Mouse (Mus musculus) lung, adult 2 months (tissue): ENCODE results near the gene Tarbp1.

Experiments used
- CTCF ChIP-seq: fragments of 200-500 bp; IDR thresholded peaks from 2 replicates; pipeline ENCODE4 v1.5.1; 2011; ENCODE audit warnings: mild to moderate bottlenecking, low read length, control low read depth; ENCODE audit not compliant: insufficient read depth
- POLR2A ChIP-seq: fragments of 200-500 bp; IDR thresholded peaks from 2 replicates; pipeline ENCODE4 v1.6.1; 2011; ENCODE audit warnings: low read depth, mild to moderate bottlenecking, control low read depth, low read length, borderline replicate concordance; ENCODE audit errors: extremely low read depth

DNA sequence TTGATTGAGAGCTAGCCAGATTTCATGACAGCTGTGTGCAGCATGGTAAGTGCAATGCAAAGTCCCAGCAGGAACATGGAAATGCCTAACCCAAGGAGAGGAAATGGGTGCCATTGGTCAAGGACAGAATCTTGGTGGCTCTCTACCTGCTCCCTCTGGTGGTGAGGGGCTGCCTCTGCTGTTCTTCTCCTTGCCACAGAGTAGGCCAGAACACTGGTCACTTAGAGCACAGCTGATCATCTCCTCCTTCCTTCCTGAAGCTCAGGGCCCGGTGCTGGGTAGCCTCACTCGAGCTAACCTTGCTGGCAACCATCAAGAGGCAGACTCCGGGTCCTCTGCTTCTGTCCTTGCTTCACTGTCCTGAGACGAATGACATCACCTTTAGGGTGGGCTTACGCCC, 92.1 kb downstream of the Tarbp1 start:
- TF ChIP-seq CTCF (peak; percentile 63), POLR2A (no peak)
